Comparison of ENCODE assay signal across 17 mouse cellular contexts in genomic region chr4:141175783-141176182, GRCm38 (mm10). TPM values are rescaled to one million over a fixed set of nuclear protein-coding genes. Genes with fewer than 3 reads are reported as not detected.
DNase-seq lines count a peak whose midpoint lies in the region; ATAC-seq and TF ChIP-seq lines count a peak whose summit lies in the region.
"Had no signal": no experiment of that assay in that cellular context is flagged by ENCODE, and none has a peak within 500 bp of the region (broad histone marks: within the 10 kb centered on the region; RNA-seq: fewer than 3 reads in every experiment).

No protein-coding gene starts in this region.

- H3K4me3 ChIP-seq in layer of hippocampus, adult 2 months = no peak overlapping the region
- no peak overlapping the region for H3K4me3 ChIP-seq in embryonic facial prominence, embryonic 14.5 days (ENCODE audit: low read depth, low read length)
- no peak overlapping the region for H3K4me3 ChIP-seq in heart, embryonic 16.5 days (ENCODE audit: low read length)
- H3K4me3 ChIP-seq: midbrain, embryonic 10.5 days had no signal

- no peaks in the 10 kb centered on the region for H3K9me3 ChIP-seq in embryonic facial prominence, embryonic 14.5 days (ENCODE audit: control insufficient read depth, low read length)
- H3K9me3 ChIP-seq in heart, embryonic 16.5 days (replicated peaks; ENCODE audit: control insufficient read depth, low read length) = no peaks in the 10 kb centered on the region
- H3K9me3 ChIP-seq: midbrain, embryonic 10.5 days had no signal

- 48% methylated on average over 5 of the region's 5 CpGs for WGBS in embryonic facial prominence, embryonic 14.5 days
- WGBS in heart, embryonic 16.5 days = 44% methylated on average over 5 of the region's 5 CpGs

- no peak overlapping the region for H3K4me2 ChIP-seq in embryonic facial prominence, embryonic 14.5 days (ENCODE audit: low read depth, low read length)
- H3K4me2 ChIP-seq in heart, embryonic 16.5 days (ENCODE audit: low read depth, low read length) = no peak overlapping the region

- no peak for TF ChIP-seq CTCF in layer of hippocampus, adult 2 months (conservative IDR thresholded peaks at IDR 0.05)
- no peak for TF ChIP-seq CTCF in brain, embryonic 14.5 days (IDR thresholded peaks at IDR 0.05; ENCODE audit: borderline replicate concordance, extremely low read depth, insufficient read depth, insufficient read length)

- DNase-seq in layer of hippocampus, adult 2 months (ENCODE audit: low spot score in 2 of 2) = no peak
- DNase-seq in layer of hippocampus, adult 11-12 months (ENCODE audit: low spot score) = no peak
- peak; percentile 23 for DNase-seq in brain, embryonic 14.5 days (ENCODE audit: low read depth)
- peak; percentile 83 for DNase-seq in embryonic facial prominence, embryonic 14.5 days (ENCODE audit: low spot score)
- no peak for DNase-seq in kidney, postnatal 25 days
- no peak for DNase-seq in spleen, postnatal 4 days (ENCODE audit: low spot score in 2 of 2)
- DNase-seq in cerebellum, postnatal 10 days = no peak
- DNase-seq: adrenal gland, postnatal 25 days; cerebellum, adult 9-11 months; embryo, embryonic 11 days; kidney, adult 11 months; kidney, postnatal 14 days; lung, postnatal 36 days; spleen, adult 18-20 months had no signal

- no peak for TF ChIP-seq POLR2A in brain, embryonic 14.5 days (IDR thresholded peaks at IDR 0.05; ENCODE audit: borderline replicate concordance, extremely low read depth, insufficient read depth, insufficient read length, poor library complexity, severe bottlenecking)

- H3K9ac ChIP-seq in embryonic facial prominence, embryonic 14.5 days (ENCODE audit: low read depth, low read length) = no peak overlapping the region
- no peak overlapping the region for H3K9ac ChIP-seq in heart, embryonic 16.5 days (ENCODE audit: low read length)

- peak overlapping the region; percentile 24; the same call in 1 of the 2 replicates for H3K27ac ChIP-seq in layer of hippocampus, adult 2 months
- no peak overlapping the region for H3K27ac ChIP-seq in embryonic facial prominence, embryonic 14.5 days (replicated peaks; ENCODE audit: low read depth, low read length)
- peak overlapping the region; percentile 53 for H3K27ac ChIP-seq in heart, embryonic 16.5 days (ENCODE audit: low read length)
- H3K27ac ChIP-seq: midbrain, embryonic 10.5 days had no signal

- ATAC-seq in embryonic facial prominence, embryonic 14.5 days (ENCODE audit: low read depth) = peak; percentile 79; the same call in 1 of the 2 replicates
- ATAC-seq in heart, embryonic 16.5 days (replicated peaks; ENCODE audit: extremely low read depth, insufficient read depth, low FRiP score) = no peak
- ATAC-seq: CD4-positive, CD25-positive, alpha-beta regulatory T cell, adult 4 months had no signal

- no peaks in the 10 kb centered on the region for H3K4me1 ChIP-seq in embryonic facial prominence, embryonic 14.5 days (ENCODE audit: control insufficient read depth, insufficient read depth, low read length)
- peaks cover 13% of the 10 kb centered on the region for H3K4me1 ChIP-seq in heart, embryonic 16.5 days (ENCODE audit: control insufficient read depth, insufficient read depth, low read length)
- H3K4me1 ChIP-seq: midbrain, embryonic 10.5 days had no signal

- H3K36me3 ChIP-seq in embryonic facial prominence, embryonic 14.5 days (ENCODE audit: control insufficient read depth, insufficient read depth, low read length) = peaks cover 57% of the 10 kb centered on the region
- H3K36me3 ChIP-seq in heart, embryonic 16.5 days (ENCODE audit: control insufficient read depth, insufficient read depth) = peaks cover 16% of the 10 kb centered on the region

- no peaks in the 10 kb centered on the region for H3K27me3 ChIP-seq in embryonic facial prominence, embryonic 14.5 days (replicated peaks; ENCODE audit: control insufficient read depth, insufficient read depth, low read length)
- H3K27me3 ChIP-seq in heart, embryonic 16.5 days (ENCODE audit: control insufficient read depth, insufficient read depth, low read length) = no peaks in the 10 kb centered on the region

RNA-seq across cellular contexts. Expression of gene Fbxo42, which starts 28.1 kb away (rescaled TPM):
- total RNA-seq in layer of hippocampus, adult 2 months (2021) = 10 to 100 TPM; 21.2 to 22.8 TPM
- polyA plus RNA-seq in brain, embryonic 14.5 days (2012; rRNA removed) = 26.0 and 32.0 TPM in 2 replicates
- polyA plus RNA-seq in embryonic facial prominence, embryonic 14.5 days (2014; fragmentation: Nextera tagmentation; extraction: Ambion mirVana) = 22.7 and 24.9 TPM in 2 replicates
- polyA plus RNA-seq in heart, embryonic 16.5 days (2015; fragmentation: Nextera tagmentation; extraction: Ambion mirVana) = 12.8 and 14.5 TPM in 2 replicates

RNA-seq across cellular contexts. Expression of gene Szrd1, which starts 36.2 kb away (rescaled TPM):
- total RNA-seq in layer of hippocampus, adult 2 months (2021) = 10 to 100 TPM; 49.7 to 54.3 TPM
- polyA plus RNA-seq in brain, embryonic 14.5 days (2012; rRNA removed) = 34.1 and 46.0 TPM in 2 replicates
- 38.7 and 40.2 TPM in 2 replicates for polyA plus RNA-seq in embryonic facial prominence, embryonic 14.5 days (2014; fragmentation: Nextera tagmentation; extraction: Ambion mirVana)
- 29.5 and 33.9 TPM in 2 replicates for polyA plus RNA-seq in heart, embryonic 16.5 days (2015; fragmentation: Nextera tagmentation; extraction: Ambion mirVana)

RNA-seq across cellular contexts. Expression of gene Rsg1, which starts 38.0 kb away (rescaled TPM):
- total RNA-seq in layer of hippocampus, adult 2 months (2021) = 1 to 10 TPM; 2.5 to 5.4 TPM
- 5.2 and 5.5 TPM in 2 replicates for polyA plus RNA-seq in brain, embryonic 14.5 days (2012; rRNA removed)
- polyA plus RNA-seq in embryonic facial prominence, embryonic 14.5 days (2014; fragmentation: Nextera tagmentation; extraction: Ambion mirVana) = 5.1 and 5.2 TPM in 2 replicates
- 2.4 and 3.6 TPM in 2 replicates for polyA plus RNA-seq in heart, embryonic 16.5 days (2015; fragmentation: Nextera tagmentation; extraction: Ambion mirVana)

Comparison
In these comparisons a context has a peak if more than half of its experiments do, and no peak if none do; other contexts are left out.
1. DNase-seq: peak in brain, embryonic 14.5 days (single experiment) and embryonic facial prominence, embryonic 14.5 days (single experiment); none in layer of hippocampus, adult 2 months (0 of 2), layer of hippocampus, adult 11-12 months (single experiment), kidney, postnatal 25 days (0 of 2), spleen, postnatal 4 days (0 of 2) and cerebellum, postnatal 10 days (0 of 2).